Mouse (Mus musculus) midbrain, embryonic 15.5 days (tissue): ENCODE data around the gene Hist2h2bb. TPM values are rescaled to one million over a fixed set of nuclear protein-coding genes. Genes with fewer than 3 reads are reported as not detected.
"Not testable (repeated sequence)": the region's sequence is repeated elsewhere in the genome, so short reads cannot be mapped to it uniquely, and the experiment has no call there.

ENCODE experiments used
- ATAC-seq: fragments of 200-750 bp; cut with Nextera tagmentation; replicated peaks from 2 replicates; pipeline ENCODE4 v1.8.0; 2017; ENCODE audit warnings: moderate TSS enrichment
- H3K27ac ChIP-seq: fragments of 300-500 bp; sonication (generic); 2 replicates; pipeline ENCODE4 v1.5.1; 2015; ENCODE audit warnings: mild to moderate bottlenecking, inconsistent platforms
- H3K27me3 ChIP-seq: fragments of 300-500 bp; sonication (generic); replicated peaks from 2 replicates; pipeline ENCODE4 v1.6.1; 2015; ENCODE audit warnings: inconsistent platforms
- H3K36me3 ChIP-seq: fragments of 300-500 bp; sonication (generic); replicated peaks from 2 replicates; pipeline ENCODE4 v1.6.1; 2015; ENCODE audit warnings: inconsistent platforms
- H3K4me1 ChIP-seq: fragments of 300-500 bp; sonication (generic); 2 replicates; pipeline ENCODE4 v1.6.1; 2015; ENCODE audit warnings: inconsistent platforms
- H3K4me2 ChIP-seq: fragments of 300-500 bp; sonication (generic); 2 replicates; pipeline ENCODE4 v1.6.1; 2015; ENCODE audit warnings: inconsistent platforms, mild to moderate bottlenecking, moderate library complexity
- H3K4me3 ChIP-seq: fragments of 300-500 bp; sonication (generic); 2 replicates; pipeline ENCODE4 v1.5.1; 2015; ENCODE audit warnings: mild to moderate bottlenecking, inconsistent platforms
- H3K9ac ChIP-seq: fragments of 300-500 bp; sonication (generic); 2 replicates; pipeline ENCODE4 v1.6.1; 2015; ENCODE audit warnings: mild to moderate bottlenecking, inconsistent platforms
- H3K9me3 ChIP-seq: fragments of 300-500 bp; sonication (generic); 2 replicates; pipeline ENCODE4 v1.6.1; 2016; ENCODE audit warnings: inconsistent platforms
- WGBS: fragments of 180-500 bp; shearing (Covaris S2); methylation state at CpG from one replicate; pipeline ENCODE4 v1.1.7; 2015; ENCODE audit warnings: mixed read lengths; 5-methylcytosine and 5-hydroxymethylcytosine counted together
- polyA plus RNA-seq: library from polyadenylated mRNA; unstranded; fragments of >200 nt; fragmentation: Nextera tagmentation; extraction: Ambion mirVana; gene quantifications from 2 replicates; pipeline ENCODE4 v1.2.1, GENCODE M21; 2015

Gene Hist2h2bb
- polyA plus RNA-seq, 1 experiment from 2014 or later = 1.9 TPM

- Histone ChIP-seq H3K27me3 (no peaks in the 10 kb centered on the region), H3K4me3 (no peak overlapping the region), H3K36me3 (no peaks in the 10 kb centered on the region), H3K4me1 (peaks cover 27% of the 10 kb centered on the region), H3K4me2 (no peak overlapping the region), H3K9ac (no peak overlapping the region), H3K27ac (no peak overlapping the region), H3K9me3 (no peaks in the 10 kb centered on the region)
- 95% methylated on average over 5 of the region's 5 CpGs for WGBS
- no peak for ATAC-seq
These were observed 9.3 kb upstream of the Hist2h2bb start for GRCm38 (mm10) chr3:96260220-96260619.

- peak overlapping the region; percentile 72 for H3K4me2 ChIP-seq
- WGBS = 53% methylated on average over 3 of the region's 3 CpGs
- peak overlapping the region; percentile 62 for H3K4me3 ChIP-seq
- H3K9ac ChIP-seq = peak overlapping the region; percentile 74
- peak overlapping the region; percentile 98 for H3K27ac ChIP-seq
- H3K4me1 ChIP-seq = peaks cover 27% of the 10 kb centered on the region
- H3K36me3 ChIP-seq = no peaks in the 10 kb centered on the region
- no peak for ATAC-seq
- no peaks in the 10 kb centered on the region for H3K27me3 ChIP-seq
- no peaks in the 10 kb centered on the region for H3K9me3 ChIP-seq
These were observed 7.9 kb upstream of the Hist2h2bb start for GRCm38 (mm10) chr3:96261623-96262022.

GRCm38 (mm10) chr3:96262216-96262875 is 7.2 kb upstream of the Hist2h2bb start:
- Histone ChIP-seq H3K27ac (peak overlapping the region; percentile 98), H3K9me3 (no peaks in the 10 kb centered on the region), H3K27me3 (no peaks in the 10 kb centered on the region), H3K36me3 (no peaks in the 10 kb centered on the region), H3K4me2 (peak overlapping the region; percentile 72), H3K4me1 (peaks cover 27% of the 10 kb centered on the region), H3K9ac (peak overlapping the region; percentile 74), H3K4me3 (peak overlapping the region; percentile 62)
- WGBS = under 1% methylated on average over 19 of the region's 19 CpGs
- ATAC-seq = peak; percentile 78

- peak within 1 kb of the TSS; percentile 72 for H3K4me2 ChIP-seq
- WGBS = under 1% methylated on average over 40 of the region's 40 CpGs
- no peaks in the 10 kb centered on the region for H3K36me3 ChIP-seq
- H3K27me3 ChIP-seq = no peaks in the 10 kb centered on the region
- H3K9ac ChIP-seq = peak within 1 kb of the TSS; percentile 74
- H3K9me3 ChIP-seq = no peaks in the 10 kb centered on the region
- peak within 1 kb of the TSS; percentile 98 for H3K27ac ChIP-seq
- peak; percentile 90 for ATAC-seq
- H3K4me1 ChIP-seq = peaks cover 33% of the 10 kb centered on the region
- H3K4me3 ChIP-seq = peak within 1 kb of the TSS; percentile 62
These were observed 6.5 kb upstream of the Hist2h2bb start, which contains the start of gene Hist2h4 for GRCm38 (mm10) chr3:96262979-96263550. Hist2h4 (minus strand) TSS chr3:96263311.

GRCm38 (mm10) chr3:96263558-96264403 is 5.8 kb upstream of the Hist2h2bb start:
- H3K36me3 ChIP-seq = no peaks in the 10 kb centered on the region
- H3K4me3 ChIP-seq = peak overlapping the region; percentile 62
- peak overlapping the region; percentile 72 for H3K4me2 ChIP-seq
- H3K9ac ChIP-seq = peak overlapping the region; percentile 34
- 3% methylated on average over 27 of the region's 27 CpGs for WGBS
- no peaks in the 10 kb centered on the region for H3K27me3 ChIP-seq
- no peaks in the 10 kb centered on the region for H3K9me3 ChIP-seq
- H3K27ac ChIP-seq = peak overlapping the region; percentile 98
- H3K4me1 ChIP-seq = peaks cover 35% of the 10 kb centered on the region
- ATAC-seq = peak; percentile 43

- peak overlapping the region; percentile 98 for H3K27ac ChIP-seq
- 0 out of 2 replicates have a peak overlapping the region, but pooled peaks have one; percentile 62 for H3K4me3 ChIP-seq
- ATAC-seq = no peak
These were observed 5.1 kb upstream of the Hist2h2bb start for GRCm38 (mm10) chr3:96264404-96264949.

GRCm38 (mm10) chr3:96266132-96266710 is 3.3 kb upstream of the Hist2h2bb start:
- no peaks in the 10 kb centered on the region for H3K36me3 ChIP-seq
- H3K4me2 ChIP-seq = no peak overlapping the region
- no peaks in the 10 kb centered on the region for H3K27me3 ChIP-seq
- no peaks in the 10 kb centered on the region for H3K9me3 ChIP-seq
- ATAC-seq = no peak
- no peak overlapping the region for H3K4me3 ChIP-seq
- H3K9ac ChIP-seq = no peak overlapping the region
- H3K4me1 ChIP-seq = peaks cover 37% of the 10 kb centered on the region
- WGBS = 94% methylated on average over 8 of the region's 8 CpGs
- no peak overlapping the region for H3K27ac ChIP-seq

More at GRCm38 (mm10) chr3:96264404-96264949, 5.1 kb upstream of the Hist2h2bb start:
- Histone ChIP-seq H3K9ac (no peak overlapping the region), H3K27me3 (no peaks in the 10 kb centered on the region), H3K4me1 (peaks cover 35% of the 10 kb centered on the region), H3K36me3 (no peaks in the 10 kb centered on the region), H3K9me3 (no peaks in the 10 kb centered on the region), H3K4me2 (peak overlapping the region; percentile 72)
- WGBS = 65% methylated on average over 7 of the region's 7 CpGs

- H3K27ac ChIP-seq = no peak overlapping the region
- WGBS = 79% methylated on average over 4 of the region's 4 CpGs
These were observed 2.0 kb upstream of the Hist2h2bb start for GRCm38 (mm10) chr3:96267541-96267940.

GRCm38 (mm10) chr3:96268051-96268775 is 1.3 kb upstream of the Hist2h2bb start, which contains the start of gene Hist2h3b:
Hist2h3b (plus strand) TSS chr3:96268654.
- ATAC-seq = peak; percentile 52
- peak within 1 kb of the TSS; percentile 48 for H3K9ac ChIP-seq

More at GRCm38 (mm10) chr3:96267541-96267940, 2.0 kb upstream of the Hist2h2bb start:
- Histone ChIP-seq H3K4me1 (peaks cover 23% of the 10 kb centered on the region), H3K9ac (no peak overlapping the region), H3K4me2 (no peak overlapping the region), H3K27me3 (no peaks in the 10 kb centered on the region), H3K9me3 (no peaks in the 10 kb centered on the region), H3K4me3 (no peak overlapping the region), H3K36me3 (no peaks in the 10 kb centered on the region)
- no peak for ATAC-seq

GRCm38 (mm10) chr3:96268776-96269378 is 675 bp upstream of the Hist2h2bb start:
- H3K9me3 ChIP-seq, H3K36me3 ChIP-seq, H3K27me3 ChIP-seq: not testable (repeated sequence)
- Histone ChIP-seq H3K4me1 (peaks cover 20% of the 10 kb centered on the region), H3K4me3 (peak overlapping the region; percentile 48), H3K4me2 (peak overlapping the region; percentile 86), H3K9ac (peak overlapping the region; percentile 48), H3K27ac (peak overlapping the region; percentile 95)
- 0% methylated on average over 13 of the region's 44 CpGs for WGBS
- ATAC-seq = peak; percentile 34

More at GRCm38 (mm10) chr3:96268051-96268775, 1.3 kb upstream of the Hist2h2bb start, which contains the start of gene Hist2h3b:
- Histone ChIP-seq H3K9me3 (no peaks in the 10 kb centered on the region), H3K27ac (peak within 1 kb of the TSS; percentile 95), H3K4me2 (peak within 1 kb of the TSS; percentile 86), H3K4me3 (peak within 1 kb of the TSS; percentile 48), H3K27me3 (no peaks in the 10 kb centered on the region), H3K36me3 (no peaks in the 10 kb centered on the region), H3K4me1 (peaks cover 23% of the 10 kb centered on the region)
- WGBS = 22% methylated on average over 29 of the region's 30 CpGs
